Mouse (Mus musculus) cerebellum, adult 9-10 months (tissue): ENCODE measurements around the gene Pcnx2.

Source experiments
- DNase-seq: peaks from one replicate; pipeline ENCODE4 v3.0.0; 2022

The Pcnx2 gene

GRCm38 (mm10) chr8:125808826-125809225 lies 89.3 kb downstream of the Pcnx2 start:
- DNase-seq: peak; percentile 61

- peak; percentile 71 for DNase-seq
Observed at GRCm38 (mm10) chr8:125807905-125808310, 90.2 kb downstream of the Pcnx2 start.

GRCm38 (mm10) chr8:125806459-125806858 lies 91.7 kb downstream of the Pcnx2 start:
- DNase-seq: no peak

DNA sequence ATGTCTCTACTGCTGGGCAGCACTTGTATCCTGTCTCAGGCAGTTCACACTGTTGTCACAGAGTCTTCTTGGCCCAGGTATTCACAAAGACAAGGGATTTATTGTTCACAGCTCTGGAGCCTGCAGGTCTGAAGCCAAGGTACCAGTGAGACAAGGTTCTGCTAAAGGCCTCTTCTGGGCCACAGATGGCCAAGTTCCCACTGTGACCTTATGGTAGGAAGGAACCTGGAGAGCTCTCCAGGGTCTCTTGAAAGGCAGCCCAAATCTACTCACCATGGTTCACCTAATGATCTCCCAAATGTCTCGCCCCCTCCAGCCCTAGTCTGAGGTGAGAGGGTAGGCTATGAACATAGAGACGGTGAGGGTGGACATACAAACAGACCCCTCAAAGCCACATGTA lies 101.1 kb downstream of the Pcnx2 start:
- DNase-seq: peak; percentile 75

DNA sequence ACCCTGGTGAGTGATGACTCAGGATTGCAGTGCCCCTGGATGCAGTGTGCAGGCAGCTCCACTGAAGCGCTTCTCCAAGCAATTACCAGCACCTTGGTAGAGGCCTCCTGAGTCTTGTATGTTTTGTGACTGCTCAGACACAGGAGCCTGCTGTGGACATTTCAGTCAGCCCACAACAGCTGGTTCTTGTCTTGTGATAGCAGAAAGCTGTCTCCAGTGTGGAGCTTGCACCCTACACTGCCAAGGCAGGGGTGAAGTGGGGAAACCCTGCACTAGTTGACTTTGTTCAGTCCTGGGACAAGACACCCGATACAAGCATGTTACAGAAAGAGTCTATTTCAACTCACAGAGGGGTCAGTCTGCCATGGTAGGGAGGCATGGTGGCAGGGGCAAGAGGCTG lies 102.8 kb downstream of the Pcnx2 start:
- no peak for DNase-seq

DNA sequence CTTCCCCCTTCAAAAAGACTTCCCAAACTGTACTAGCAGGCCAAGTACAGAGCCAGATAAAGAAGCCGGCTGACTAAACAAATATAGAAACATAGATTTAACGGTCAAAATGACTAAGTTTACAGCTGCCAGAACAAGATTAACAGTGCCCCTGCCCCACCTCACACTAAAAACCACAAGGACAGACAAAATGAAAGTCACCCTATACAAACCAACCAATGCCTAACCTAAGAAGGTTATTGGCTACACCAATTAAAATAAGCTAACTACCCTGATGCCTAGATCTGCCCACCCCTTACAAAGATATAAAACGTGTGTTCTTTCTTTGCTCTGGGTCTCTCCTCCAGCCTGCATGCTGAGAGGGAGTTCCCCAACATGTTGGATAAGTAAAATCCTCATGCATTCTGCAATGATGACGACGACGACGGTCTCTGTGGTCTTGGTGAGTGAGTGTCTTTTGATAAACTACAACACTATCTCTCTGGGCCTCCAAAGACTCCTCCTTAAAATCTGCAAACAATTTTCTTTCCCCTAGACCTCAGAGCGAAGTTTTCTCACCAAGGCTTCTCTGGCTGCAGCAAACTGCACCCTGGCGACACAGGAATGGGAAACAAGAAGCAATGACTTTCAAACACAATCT lies 105.2 kb downstream of the Pcnx2 start:
- no peak for DNase-seq

GRCm38 (mm10) chr8:125786886-125787285 lies 111.2 kb downstream of the Pcnx2 start:
- no peak for DNase-seq

- no peak for DNase-seq
Observed at GRCm38 (mm10) chr8:125782161-125782560, 116.0 kb downstream of the Pcnx2 start.

GRCm38 (mm10) chr8:125779656-125780055 lies 118.5 kb downstream of the Pcnx2 start:
- no peak for DNase-seq

DNA sequence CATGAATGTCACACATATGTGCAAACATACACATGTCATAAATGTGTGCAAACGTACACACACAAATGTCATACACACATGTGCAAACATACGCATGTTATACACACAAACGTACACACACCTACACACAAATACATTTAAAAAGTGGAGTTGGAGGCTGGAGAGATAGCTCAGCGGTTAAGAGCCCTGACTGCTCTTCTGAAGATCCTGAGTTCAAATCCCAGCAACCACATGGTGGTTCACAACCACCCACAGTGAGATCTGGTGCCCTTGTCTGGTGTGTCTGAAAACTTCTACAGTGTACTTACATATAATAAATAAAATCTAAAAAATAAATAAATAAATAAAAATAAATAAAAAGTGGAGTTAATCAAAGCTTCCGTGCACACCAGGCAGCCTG lies 119.2 kb downstream of the Pcnx2 start:
- no peak for DNase-seq

DNA sequence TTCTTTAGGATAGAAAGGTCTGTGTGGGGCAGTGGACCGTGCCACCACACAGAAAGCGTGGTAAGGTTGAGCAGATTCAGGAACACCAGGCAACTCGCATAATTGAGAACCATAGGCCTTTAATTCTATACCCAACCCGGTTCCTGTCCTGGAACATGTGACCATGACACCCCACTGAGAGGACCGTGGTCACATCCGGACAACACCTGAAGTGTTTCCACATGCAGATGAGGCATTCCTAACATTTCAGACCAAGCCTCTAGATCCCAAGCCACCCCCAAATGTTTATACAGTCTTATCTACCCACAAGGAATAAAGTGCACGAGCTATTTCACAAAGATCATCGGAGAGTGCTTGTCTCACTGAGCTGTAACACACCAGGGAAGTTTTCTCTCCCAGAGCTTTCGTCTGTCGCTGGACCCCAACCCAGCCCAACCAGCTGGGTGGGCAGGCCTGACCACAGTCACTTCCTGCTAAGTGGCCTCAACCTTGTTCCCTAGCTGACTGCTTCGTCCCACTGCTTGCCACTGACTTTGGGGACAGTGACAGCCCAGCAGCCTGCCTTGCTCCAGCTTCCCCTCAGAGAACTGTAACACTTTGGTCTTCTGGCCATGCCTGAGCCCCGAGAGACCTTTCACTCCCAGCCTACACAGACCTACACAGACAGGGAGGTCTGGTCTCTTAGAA lies 120.5 kb downstream of the Pcnx2 start:
- no peak for DNase-seq

GRCm38 (mm10) chr8:125776800-125777199 lies 121.3 kb downstream of the Pcnx2 start:
- DNase-seq: no peak

- no peak for DNase-seq
Observed at GRCm38 (mm10) chr8:125776314-125776713, 121.8 kb downstream of the Pcnx2 start.

DNA sequence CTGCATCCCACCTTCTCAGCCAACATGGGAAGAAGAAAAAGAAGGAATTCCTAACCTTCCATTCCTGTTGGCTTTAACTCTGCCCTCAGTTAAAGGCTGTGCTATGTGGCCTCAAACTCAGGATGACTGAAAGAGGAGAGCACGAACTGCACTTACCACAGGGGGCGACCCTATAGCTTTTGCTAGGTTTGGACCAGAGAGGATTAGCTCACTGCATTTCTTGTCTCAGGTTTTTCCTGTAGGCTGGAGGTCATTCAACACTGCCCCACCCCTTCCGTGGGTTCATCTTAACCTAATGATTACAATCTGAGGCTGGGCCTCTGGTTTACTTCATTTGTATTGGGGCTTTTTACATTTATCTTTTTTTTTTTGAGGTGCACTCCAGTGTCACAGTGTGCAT lies 123.1 kb downstream of the Pcnx2 start:
- no peak for DNase-seq

- no peak for DNase-seq
Observed at GRCm38 (mm10) chr8:125773281-125773803, 124.8 kb downstream of the Pcnx2 start.

- DNase-seq: no peak
Observed at GRCm38 (mm10) chr8:125772300-125772699, 125.8 kb downstream of the Pcnx2 start.

GRCm38 (mm10) chr8:125768079-125768478 lies 130.0 kb downstream of the Pcnx2 start:
- DNase-seq: no peak

GRCm38 (mm10) chr8:125763066-125763786 lies 134.9 kb downstream of the Pcnx2 start:
- DNase-seq: no peak

DNA sequence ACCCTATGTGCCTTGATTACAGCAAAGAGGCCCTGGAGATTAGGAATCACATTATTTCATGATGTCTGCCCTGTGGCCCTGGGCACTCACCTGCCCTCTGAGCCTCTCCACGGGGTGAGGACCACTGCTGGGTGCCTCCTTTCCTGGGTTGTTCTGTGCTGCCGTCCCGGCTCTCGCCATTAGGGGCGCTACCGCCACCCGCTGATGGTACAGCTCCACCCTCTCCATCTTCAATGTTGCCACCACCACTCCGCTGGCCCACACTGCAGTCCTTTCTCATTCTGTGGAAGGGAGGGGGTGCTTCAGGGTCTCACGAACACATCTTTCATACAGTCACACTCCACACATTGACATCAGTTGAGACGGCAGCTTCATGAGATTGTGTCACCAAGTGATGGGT lies 139.1 kb downstream of the Pcnx2 start:
- peak; percentile 22 for DNase-seq

- DNase-seq: peak; percentile 50
Observed at GRCm38 (mm10) chr8:125757106-125757496, 141.0 kb downstream of the Pcnx2 start.

DNA sequence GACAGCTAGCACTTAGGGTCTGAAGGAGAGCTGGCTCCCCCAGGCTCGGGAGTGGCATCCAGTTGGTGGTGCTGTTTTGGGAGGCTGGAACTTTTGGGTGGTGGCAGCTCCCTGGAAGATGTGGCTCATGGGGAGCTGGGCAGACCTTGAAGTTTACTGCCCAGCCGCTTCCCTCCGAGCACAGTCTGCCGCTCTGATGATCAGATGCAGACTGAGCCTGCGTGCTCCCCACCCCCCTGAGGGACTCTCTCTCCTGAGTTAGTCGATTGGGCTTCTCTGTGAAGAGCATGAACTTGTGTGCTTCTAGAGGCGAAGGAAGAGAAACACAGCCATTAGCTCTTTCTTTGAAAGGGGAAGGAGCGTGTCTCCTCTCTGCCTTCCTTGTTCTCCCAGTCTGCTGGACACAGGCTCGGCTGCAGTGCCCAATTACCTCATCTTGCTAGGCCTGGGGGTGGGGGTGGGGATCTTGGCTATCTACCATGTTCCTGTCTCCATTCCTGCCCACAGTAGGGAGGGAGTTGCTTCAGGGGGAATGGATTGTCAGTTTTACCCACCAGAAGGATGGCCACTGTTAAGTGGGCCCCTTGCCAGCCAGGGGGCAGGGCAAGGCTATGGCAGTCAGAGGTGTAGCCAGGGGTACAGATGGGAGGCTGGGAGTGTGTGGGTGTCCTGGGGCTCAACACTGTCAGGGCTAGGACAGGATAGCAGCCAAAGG lies 141.6 kb downstream of the Pcnx2 start:
- DNase-seq: peak; percentile 72

GRCm38 (mm10) chr8:125755896-125756295 lies 142.2 kb downstream of the Pcnx2 start:
- DNase-seq: peak; percentile 40

DNA sequence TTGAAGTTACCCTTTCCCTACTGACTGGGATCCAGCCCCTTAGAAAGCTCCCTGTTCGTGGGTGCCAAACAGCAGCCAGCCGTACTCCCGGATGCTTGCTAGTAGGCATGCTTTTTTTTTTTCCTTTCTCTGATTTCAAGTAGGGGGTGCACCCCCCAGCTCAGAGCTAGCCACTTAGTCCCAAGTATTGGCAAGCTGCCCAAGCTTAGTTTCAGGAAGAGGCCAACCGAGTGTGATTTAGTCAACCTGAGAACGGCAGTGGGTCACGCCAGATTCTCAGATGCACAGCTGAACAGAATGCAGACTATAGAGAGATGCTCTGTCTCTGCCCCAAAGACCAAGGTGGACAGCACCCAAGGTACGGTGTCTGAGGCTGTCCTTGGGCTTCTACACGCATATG lies 147.3 kb downstream of the Pcnx2 start:
- no peak for DNase-seq
